Mouse (Mus musculus) urinary bladder, adult 18-20 months (tissue): ENCODE measurements around the gene Rbm19.
A peak's percentile ranks its signal among the peaks of the same experiment; 100 is the strongest.

ENCODE experiments used
- DNase-seq, 2 experiments: peaks; one replicate each; pipeline ENCODE4 v3.0.0; 2022; ENCODE audit warnings: low spot score in 2 of 2, mixed read lengths in 2 of 2

The Rbm19 gene

DNA sequence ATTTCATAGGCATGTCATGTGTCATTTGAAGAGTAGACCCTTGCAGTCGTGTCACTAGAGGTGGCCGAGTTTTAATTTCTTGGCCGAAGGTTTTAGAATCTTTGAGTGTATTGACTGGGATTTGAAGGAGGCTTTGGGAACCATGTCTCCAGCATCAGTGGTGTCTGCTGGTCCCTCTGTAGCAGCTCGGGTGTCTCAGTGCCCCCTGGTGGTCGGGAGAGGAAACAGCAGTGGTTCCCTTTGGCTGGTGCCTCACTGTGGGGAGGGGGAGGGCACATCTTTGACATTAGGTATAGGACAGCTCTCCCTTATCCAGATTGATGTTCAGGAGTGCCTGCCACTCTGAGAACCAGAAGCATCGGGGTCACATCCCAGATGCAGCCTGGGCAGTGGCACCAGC, 17.7 kb downstream of the Rbm19 start:
- DNase-seq: peak in 1 of 2 experiments; percentile 29

- no peak for DNase-seq
These were observed 19.1 kb downstream of the Rbm19 start for GRCm38 (mm10) chr5:120135337-120135736.

DNA sequence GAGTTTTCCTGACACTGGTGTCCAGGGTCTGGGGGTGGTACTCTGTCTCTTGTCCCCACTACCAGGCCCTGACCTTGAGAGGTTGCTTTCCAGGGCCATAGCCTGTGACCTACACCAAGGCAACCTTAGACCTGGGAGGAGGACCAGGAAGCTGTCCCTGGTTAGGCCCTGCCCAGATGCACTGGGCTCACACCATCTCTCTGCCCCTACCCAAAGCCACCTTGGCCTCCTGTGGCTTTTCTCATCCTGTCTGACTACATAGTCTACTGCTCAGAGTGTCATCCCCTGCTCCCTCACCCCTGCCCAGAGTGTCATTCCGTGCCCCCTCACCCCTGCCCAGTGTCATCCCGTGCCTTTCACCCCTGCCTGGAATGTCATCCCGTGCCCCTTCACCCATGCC, 19.6 kb downstream of the Rbm19 start:
- no peak for DNase-seq

DNA sequence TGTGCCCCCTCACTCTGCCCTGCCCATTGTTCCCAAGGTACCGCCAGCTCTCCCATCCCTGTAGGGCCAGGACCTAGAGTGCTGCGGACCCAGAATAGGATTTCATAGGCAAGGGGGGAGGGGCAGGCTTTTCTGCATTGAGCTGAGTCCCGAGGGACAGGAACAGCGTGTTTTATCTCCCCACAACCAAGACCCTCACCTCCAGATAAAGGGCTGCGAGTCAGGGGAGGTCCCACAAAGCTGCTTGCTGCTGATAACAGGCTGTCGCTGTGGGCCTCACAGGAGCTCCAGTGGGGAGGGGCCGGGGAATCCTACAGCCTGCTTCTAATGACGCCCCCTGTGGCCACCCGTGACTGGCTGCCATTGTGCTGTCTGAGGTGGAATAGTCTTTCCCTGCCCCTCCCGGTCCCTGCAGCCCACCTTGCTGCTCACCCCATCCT, 20.0 kb downstream of the Rbm19 start:
- DNase-seq: no peak

- DNase-seq: no peak
These were observed 20.8 kb downstream of the Rbm19 start for GRCm38 (mm10) chr5:120137038-120137437.

DNA sequence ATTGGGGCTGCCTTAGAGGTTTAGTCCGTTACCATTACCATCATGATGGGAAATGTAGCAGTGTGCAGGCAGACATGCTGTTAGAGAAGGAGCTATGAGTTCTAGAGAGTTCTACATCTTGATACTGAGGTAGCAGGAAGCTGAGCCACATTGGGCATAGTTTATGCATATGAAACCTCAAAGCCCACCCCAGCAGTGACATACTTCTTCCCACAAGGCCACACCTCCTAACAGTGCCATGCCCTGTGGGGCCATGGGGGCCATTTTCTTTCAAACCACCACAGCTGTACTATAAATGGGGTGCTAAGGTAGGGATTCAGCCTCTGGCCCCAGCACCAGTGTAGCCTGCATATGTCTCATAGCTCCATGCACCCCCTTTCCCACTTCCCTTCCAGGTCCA, 21.6 kb downstream of the Rbm19 start:
- DNase-seq: no peak

GRCm38 (mm10) chr5:120138406-120138805, 22.1 kb downstream of the Rbm19 start:
- DNase-seq: no peak

GRCm38 (mm10) chr5:120139224-120139623, 23.0 kb downstream of the Rbm19 start:
- DNase-seq: no peak

- DNase-seq: no peak
These were observed 27.7 kb downstream of the Rbm19 start for GRCm38 (mm10) chr5:120143941-120144340.

DNA sequence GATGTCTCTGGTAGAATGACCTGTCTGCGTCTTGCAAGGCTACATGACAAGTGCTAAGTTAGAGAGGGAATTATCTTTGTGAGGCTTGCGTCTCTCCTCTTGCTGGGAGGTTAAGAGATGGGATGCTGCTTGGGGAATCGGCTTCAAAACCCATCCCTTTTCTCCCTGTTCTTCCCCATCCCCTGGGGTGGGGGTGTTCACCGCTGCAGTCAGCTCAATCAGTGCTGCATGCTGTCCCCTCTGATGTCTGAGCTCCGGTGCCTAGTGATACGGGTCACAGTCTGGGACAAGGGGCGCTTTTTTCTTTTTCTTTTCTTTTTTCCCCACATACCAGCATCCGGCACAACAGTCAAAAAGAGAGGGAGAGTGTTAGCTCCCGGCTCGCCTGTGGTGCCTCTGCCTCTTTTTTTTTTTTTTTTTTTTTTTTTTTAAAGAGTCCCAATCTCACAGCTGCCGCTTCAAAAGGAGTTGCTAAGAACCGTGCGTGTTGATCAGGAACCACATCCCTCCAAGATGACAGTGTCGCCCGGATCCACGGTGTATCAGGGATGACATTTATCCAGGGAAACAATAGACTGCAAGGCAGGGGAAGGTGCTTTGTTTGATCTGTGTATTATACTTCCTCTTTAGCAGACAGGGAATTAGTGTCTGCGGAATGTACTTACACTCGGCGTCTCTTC, 29.2 kb downstream of the Rbm19 start:
- no peak for DNase-seq

DNA sequence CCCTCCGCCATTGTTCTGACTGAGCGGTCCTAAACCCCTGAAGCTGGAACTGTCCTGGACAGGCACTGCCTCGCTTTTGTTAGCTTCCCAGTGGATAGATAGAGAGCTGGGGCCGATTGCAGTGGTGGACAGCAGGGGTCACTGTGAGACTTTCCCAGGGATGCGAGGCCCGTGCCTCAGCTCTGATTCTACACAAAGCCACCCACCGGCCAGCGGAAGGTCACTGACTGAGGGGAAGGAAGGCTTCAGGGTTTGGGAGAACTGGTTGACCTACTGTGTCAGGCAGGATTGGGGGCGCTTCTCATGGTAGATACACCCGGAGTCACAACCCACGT, 29.8 kb downstream of the Rbm19 start:
- no peak for DNase-seq

DNA sequence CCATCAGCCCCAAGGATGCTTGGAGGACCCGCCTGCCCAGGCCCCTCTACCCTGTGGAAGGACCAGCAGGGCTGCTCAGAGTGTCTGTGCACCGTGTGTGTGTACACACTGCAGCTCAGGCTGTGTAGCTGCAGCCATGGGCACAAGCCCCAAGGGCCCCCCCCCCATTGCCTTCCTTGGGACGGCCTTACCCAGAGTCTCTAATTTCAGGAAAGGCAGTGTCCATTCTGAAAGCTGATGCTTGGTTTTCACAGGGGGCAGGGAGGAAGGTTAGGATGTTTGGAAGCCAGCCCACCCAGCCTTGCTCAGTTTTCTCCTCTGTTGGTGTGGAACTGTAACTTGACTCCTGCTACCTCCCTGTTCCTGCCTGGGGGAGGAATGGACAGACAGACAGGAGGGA, 30.6 kb downstream of the Rbm19 start:
- no peak for DNase-seq

GRCm38 (mm10) chr5:120148246-120148645, 32.0 kb downstream of the Rbm19 start:
- DNase-seq: no peak

DNA sequence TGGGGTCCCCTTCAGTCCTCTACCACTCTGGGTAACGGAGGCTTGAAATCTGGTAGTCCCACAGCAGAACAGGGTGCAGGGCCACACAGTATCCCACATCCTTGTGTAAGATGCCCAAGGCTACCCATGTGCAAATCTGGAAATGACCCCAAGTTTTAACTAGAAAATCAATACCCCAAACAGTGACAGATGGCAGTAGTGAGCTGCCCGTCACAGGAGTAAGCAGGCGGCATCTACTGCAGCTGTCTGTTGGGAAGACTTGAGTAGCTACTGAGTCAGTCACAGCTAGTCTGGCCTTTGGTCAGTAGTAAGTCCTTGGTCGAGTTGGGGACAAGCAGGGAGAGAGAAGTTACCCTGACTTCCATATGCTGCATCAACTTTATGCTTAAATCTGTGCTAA, 34.9 kb downstream of the Rbm19 start:
- no peak for DNase-seq

DNA sequence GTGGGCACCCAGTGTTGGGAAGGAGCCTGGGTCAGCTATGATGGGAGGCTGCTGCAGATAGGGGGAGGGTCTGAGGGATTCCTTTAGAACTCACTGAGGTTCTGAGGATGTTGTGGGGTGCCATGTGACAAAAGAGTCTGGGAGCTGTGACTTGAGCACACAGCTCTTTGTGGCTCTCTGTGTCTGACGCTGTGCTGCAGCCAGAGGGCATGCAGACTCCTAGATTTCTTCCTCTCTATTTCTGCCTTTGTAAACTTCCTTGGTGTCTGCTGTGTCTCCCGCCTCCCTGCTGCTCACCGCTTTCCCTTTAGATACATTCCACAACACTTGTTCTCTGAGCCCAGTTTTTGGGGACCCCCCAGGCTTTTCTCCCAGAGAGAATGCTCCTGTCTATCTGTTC, 36.9 kb downstream of the Rbm19 start:
- DNase-seq: no peak

DNA sequence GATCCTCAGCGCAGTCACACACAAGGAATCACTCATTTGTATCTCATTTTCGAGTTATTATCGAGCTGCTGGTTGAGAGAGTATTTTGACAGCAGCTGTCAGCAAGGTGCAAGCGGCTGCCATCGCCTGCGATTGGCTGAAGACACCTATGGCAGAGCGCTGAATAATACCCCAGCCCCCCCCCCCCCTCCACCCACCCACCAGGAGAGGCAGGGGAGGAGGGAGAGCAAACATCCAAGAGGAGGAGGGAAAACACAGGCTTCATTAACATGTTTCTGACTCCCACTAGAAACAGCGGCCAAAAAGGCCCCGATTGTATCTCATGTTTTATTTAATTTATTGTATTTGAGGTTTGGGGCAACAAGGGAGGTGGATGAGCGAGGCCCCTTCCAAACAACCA, 39.4 kb downstream of the Rbm19 start:
- DNase-seq: no peak

- DNase-seq: no peak
These were observed 40.1 kb downstream of the Rbm19 start for GRCm38 (mm10) chr5:120156166-120156909.

DNA sequence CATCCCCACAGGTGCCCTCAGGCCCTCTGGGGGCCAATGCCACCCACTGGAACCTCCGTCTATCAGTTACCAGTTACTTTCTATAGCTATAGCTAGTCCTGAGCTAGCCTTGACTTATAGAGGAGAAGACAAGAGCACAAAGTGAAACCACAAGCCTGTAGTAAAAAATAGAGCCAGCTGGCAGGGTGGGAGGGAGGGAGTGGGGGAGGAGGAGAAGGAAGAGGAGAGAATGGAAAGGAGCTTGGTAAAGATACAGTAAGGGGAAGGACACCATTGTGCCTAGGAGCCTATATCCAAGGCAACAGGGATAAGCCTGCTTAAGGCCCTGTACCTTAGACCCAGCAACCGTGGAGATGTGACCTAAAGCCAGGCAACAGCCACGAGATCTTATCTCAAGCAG, 40.9 kb downstream of the Rbm19 start:
- DNase-seq: no peak

DNA sequence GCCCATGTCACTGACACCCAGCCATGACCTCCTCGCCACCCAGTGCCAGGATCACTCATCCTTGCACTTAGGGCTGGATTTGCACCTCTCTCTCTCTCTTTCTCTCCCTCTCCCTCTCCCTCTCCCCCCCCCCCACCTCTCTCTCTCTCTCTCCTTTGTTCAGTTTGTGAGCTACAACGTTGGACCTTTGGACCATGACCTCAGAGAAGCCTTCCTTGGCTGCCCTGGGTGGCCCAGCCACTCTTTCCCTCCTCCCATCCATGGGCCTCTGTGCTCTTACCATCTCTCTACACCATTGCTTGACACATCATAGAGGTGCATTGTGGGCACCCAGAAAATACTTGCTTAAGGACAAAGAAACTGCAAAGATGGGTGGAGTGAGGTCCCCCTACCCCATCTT, 42.2 kb downstream of the Rbm19 start:
- no peak for DNase-seq

DNA sequence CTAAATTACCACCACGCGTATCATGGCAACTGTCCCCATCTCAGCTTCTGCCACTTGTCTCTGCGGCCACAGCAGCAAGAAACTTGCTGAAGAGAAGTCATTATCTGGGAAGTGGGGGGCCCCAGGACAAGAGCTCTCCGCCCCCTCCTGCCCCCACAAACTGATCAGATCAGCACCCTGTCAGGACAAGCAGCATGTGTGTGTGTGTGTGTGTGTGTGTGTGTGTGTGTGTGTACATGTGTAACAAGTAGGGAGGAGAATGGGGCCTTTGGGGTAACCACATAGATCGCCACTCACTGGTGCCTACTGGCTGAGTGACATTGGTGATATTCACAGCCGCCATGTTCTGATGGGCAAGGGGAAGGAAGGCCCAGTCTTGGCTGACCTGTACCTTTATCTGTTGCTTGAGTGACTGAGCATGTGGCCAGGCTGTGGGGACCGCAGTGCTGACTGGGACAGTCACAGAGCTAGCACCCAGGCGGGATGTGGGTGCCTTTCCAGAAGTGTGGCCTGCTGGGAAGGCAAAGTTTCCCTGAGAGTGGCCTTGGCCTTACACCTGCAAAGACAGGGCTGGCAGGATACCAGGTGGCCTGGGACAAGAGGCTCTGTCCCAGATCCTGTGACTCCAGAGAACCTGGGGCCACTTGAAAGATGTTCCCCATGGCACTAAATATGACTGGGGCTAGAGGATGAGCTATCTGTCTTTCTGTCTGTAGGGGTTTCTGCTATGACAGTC, 44.8 kb downstream of the Rbm19 start:
- no peak for DNase-seq

GRCm38 (mm10) chr5:120162689-120163088, 46.4 kb downstream of the Rbm19 start:
- no peak for DNase-seq

DNA sequence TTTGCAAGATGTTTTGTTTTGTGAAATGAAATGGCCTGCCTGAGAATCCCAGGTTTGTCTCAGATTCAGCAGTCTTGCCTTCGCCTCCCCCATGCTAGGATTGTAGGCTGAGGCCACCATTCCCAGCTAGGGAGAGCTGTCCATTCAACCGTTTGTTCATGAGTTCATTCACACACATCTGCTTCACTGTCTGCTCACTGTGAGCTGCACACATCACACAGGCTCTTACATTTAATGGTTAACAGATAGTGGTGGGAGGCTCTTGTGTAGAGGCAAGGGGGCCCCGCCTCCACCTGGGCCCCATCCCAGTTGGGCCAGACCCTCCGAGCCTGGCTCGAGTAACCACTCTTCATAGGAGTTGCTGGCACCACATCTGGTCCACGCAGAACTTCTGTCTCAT, 47.2 kb downstream of the Rbm19 start:
- DNase-seq: no peak

DNA sequence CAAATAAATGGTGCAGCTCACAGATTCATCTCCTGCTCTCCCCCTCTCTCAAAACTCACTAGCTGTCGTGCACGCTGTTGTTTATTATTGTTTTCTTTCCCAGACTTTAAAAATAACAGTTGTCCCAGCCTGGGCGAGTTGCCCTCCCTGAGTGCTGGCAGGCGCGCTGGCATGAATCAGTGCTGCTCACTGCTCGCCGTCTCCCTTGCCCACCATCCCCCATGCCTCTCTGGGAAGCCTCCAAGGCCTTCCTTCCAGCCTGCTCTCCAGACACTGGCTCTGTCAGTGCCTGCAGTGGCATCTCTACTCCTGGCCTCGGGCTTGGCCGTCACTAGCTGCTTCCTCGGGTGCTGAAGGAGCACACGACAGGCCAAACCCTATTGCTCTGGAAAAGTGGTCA, 48.2 kb downstream of the Rbm19 start:
- DNase-seq: peak in 1 of 2 experiments; percentile 7
